Mouse (Mus musculus) limb, embryonic 15.5 days (tissue): Measurements from ENCODE around the gene Mrpl43. TPM values are rescaled to one million over a fixed set of nuclear protein-coding genes. Genes with fewer than 3 reads are reported as not detected.

ENCODE experiments used
- ATAC-seq: fragments of 200-750 bp; cut with Nextera tagmentation; 2 replicates; pipeline ENCODE4 v1.8.0; 2017; ENCODE audit warnings: low read depth, moderate TSS enrichment; ENCODE audit not compliant: insufficient number of reproducible peaks, low FRiP score, low TSS enrichment
- H3K27ac ChIP-seq: fragments of 300-500 bp; sonication (generic); 2 replicates; pipeline ENCODE4 v1.5.1; 2015; ENCODE audit warnings: moderate library complexity, mild to moderate bottlenecking, inconsistent platforms
- H3K27me3 ChIP-seq: fragments of 300-500 bp; sonication (generic); 2 replicates; pipeline ENCODE4 v1.6.1; 2015; ENCODE audit warnings: inconsistent platforms
- H3K36me3 ChIP-seq: fragments of 300-500 bp; sonication (generic); 2 replicates; pipeline ENCODE4 v1.6.1; 2015; ENCODE audit warnings: inconsistent platforms
- H3K4me1 ChIP-seq: fragments of 300-500 bp; sonication (generic); 2 replicates; pipeline ENCODE4 v1.6.1; 2015; ENCODE audit warnings: inconsistent platforms
- H3K4me2 ChIP-seq: fragments of 300-500 bp; sonication (generic); 2 replicates; pipeline ENCODE4 v1.6.1; 2015; ENCODE audit warnings: mild to moderate bottlenecking, inconsistent platforms
- H3K4me3 ChIP-seq: fragments of 300-500 bp; sonication (generic); 2 replicates; pipeline ENCODE4 v1.5.1; 2015; ENCODE audit warnings: mild to moderate bottlenecking, inconsistent platforms
- H3K9ac ChIP-seq: fragments of 300-500 bp; sonication (generic); 2 replicates; pipeline ENCODE4 v1.6.1; 2015; ENCODE audit warnings: inconsistent platforms
- H3K9me3 ChIP-seq: fragments of 300-500 bp; sonication (generic); 2 replicates; pipeline ENCODE4 v1.6.1; 2016; ENCODE audit warnings: inconsistent platforms
- WGBS: fragments of 180-500 bp; shearing (Covaris S2); methylation state at CpG from one replicate; pipeline ENCODE4 v1.1.7; 2015; 5-methylcytosine and 5-hydroxymethylcytosine counted together
- polyA plus RNA-seq: library from polyadenylated mRNA; unstranded; fragments of >200 nt; fragmentation: Nextera tagmentation; extraction: Ambion mirVana; gene quantifications from 2 replicates; pipeline ENCODE4 v1.2.1, GENCODE M21; 2015

The Mrpl43 gene
- polyA plus RNA-seq, 1 experiment from 2014 or later, result 65.1 TPM

DNA sequence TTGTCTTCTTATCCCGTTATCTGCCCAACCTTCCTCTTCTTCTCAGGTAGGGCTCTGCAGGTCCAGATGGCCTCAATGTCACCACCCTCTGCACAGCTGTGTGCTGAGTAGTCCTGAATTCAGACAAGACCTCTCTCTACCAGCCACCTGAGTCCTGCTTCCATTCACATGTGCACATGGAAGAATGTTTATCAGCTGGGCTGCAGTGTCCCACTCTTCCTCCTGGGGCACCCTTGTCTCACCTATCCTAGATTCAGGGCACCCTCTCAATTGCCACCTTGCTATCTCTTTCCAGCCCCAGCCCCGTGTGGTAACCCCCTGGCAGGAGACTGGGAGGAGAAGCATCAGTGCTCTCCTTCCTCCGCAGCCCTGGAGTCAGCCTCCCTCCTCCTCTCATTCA is 3.9 kb downstream of the Mrpl43 start:
- peaks cover 63% of the 10 kb centered on the region for H3K36me3 ChIP-seq
- ATAC-seq, result no peak

DNA sequence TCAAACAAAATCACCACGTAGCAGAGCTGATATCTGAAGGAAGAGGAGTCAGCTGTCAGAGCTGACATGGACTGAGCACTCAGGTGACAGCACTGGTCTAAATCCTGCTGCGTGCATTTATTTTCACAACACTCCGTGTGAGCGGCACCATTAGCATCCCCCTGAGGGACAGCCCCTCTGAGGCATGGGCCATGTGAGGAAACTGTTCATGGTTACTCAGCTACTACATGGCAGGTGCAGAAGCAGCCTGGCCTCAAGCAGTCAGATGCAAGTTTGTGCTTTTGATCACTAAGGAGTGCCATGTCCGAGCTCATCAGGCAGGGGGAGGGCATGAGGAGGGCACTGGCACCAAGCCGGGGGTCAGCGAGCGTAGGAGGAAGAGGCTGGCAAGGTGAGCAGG is 6.6 kb downstream of the Mrpl43 start:
- H3K4me3 ChIP-seq, result no peak overlapping the region
- H3K4me1 ChIP-seq, result no peaks in the 10 kb centered on the region
- H3K9ac ChIP-seq, result no peak overlapping the region
- 83% methylated on average over 8 of the region's 8 CpGs for WGBS
- ATAC-seq, result no peak
- H3K27me3 ChIP-seq, result no peaks in the 10 kb centered on the region
- no peak overlapping the region for H3K4me2 ChIP-seq
- H3K27ac ChIP-seq, result no peak overlapping the region
- H3K36me3 ChIP-seq, result peaks cover 66% of the 10 kb centered on the region
- H3K9me3 ChIP-seq, result no peaks in the 10 kb centered on the region

More for the DNA sequence above, 3.9 kb downstream of the Mrpl43 start:
- Histone ChIP-seq H3K27ac (no peak overlapping the region), H3K4me2 (no peak overlapping the region), H3K9ac (no peak overlapping the region), H3K9me3 (no peaks in the 10 kb centered on the region), H3K4me3 (no peak overlapping the region), H3K4me1 (peaks cover 17% of the 10 kb centered on the region), H3K27me3 (no peaks in the 10 kb centered on the region)
- WGBS, result 64% methylated on average over 3 of the region's 3 CpGs

DNA sequence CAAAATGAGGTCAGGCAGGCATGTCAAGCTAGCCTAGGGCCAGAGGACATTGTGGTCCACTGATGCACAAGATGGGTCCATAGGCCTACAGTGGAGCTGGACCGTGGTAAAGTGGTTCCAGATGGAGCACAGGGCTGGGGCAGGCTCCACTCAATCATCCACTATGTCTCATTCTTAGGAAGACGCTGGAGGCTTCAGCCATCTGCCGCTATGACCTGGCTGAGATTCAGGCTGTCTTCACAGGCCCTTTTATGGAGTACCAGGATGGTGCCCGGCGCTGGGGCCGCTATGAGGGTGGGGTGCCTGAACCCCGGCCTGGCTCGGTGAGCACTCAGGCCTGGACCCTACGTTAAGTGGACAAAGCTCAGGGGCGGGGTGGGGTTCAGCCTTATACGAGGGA is 8.5 kb downstream of the Mrpl43 start:
- ATAC-seq, result no peak
- H3K27ac ChIP-seq, result no peak overlapping the region
- H3K27me3 ChIP-seq, result no peaks in the 10 kb centered on the region
- 75% methylated on average over 11 of the region's 11 CpGs for WGBS
- no peaks in the 10 kb centered on the region for H3K9me3 ChIP-seq
- H3K36me3 ChIP-seq, result peaks cover 51% of the 10 kb centered on the region
- no peaks in the 10 kb centered on the region for H3K4me1 ChIP-seq
- H3K9ac ChIP-seq, result no peak overlapping the region
- no peak overlapping the region for H3K4me3 ChIP-seq
- H3K4me2 ChIP-seq, result no peak overlapping the region

- Histone ChIP-seq H3K4me1 (peaks cover 33% of the 10 kb centered on the region), H3K27ac (no peak overlapping the region), H3K9me3 (no peaks in the 10 kb centered on the region), H3K4me2 (no peak overlapping the region), H3K36me3 (peaks cover 7% of the 10 kb centered on the region; the same call in 1 of the 2 replicates), H3K27me3 (no peaks in the 10 kb centered on the region), H3K4me3 (no peak overlapping the region), H3K9ac (no peak overlapping the region)
- no peak for ATAC-seq
- WGBS, result 61% methylated on average over 7 of the region's 7 CpGs
Observed at GRCm38 (mm10) chr19:44992712-44993111, 13.5 kb downstream of the Mrpl43 start.

- 35% methylated on average over 7 of the region's 7 CpGs for WGBS
- Histone ChIP-seq H3K9ac (no peak overlapping the region), H3K4me1 (peaks cover 33% of the 10 kb centered on the region), H3K4me2 (no peak overlapping the region), H3K4me3 (no peak overlapping the region), H3K27ac (no peak overlapping the region), H3K36me3 (0 out of 2 replicates have a peak, but pooled peaks cover 3% of the 10 kb centered on the region), H3K9me3 (no peaks in the 10 kb centered on the region), H3K27me3 (no peaks in the 10 kb centered on the region)
- ATAC-seq, result no peak
Observed at GRCm38 (mm10) chr19:44992246-44992645, 14.0 kb downstream of the Mrpl43 start.

- H3K36me3 ChIP-seq, result no peaks in the 10 kb centered on the region
- no peak overlapping the region for H3K4me2 ChIP-seq
- no peaks in the 10 kb centered on the region for H3K27me3 ChIP-seq
- no peak for ATAC-seq
- no peaks in the 10 kb centered on the region for H3K9me3 ChIP-seq
- 82% methylated on average over 8 of the region's 8 CpGs for WGBS
- H3K27ac ChIP-seq, result no peak overlapping the region
- no peak overlapping the region for H3K9ac ChIP-seq
- H3K4me3 ChIP-seq, result no peak overlapping the region
- peaks cover 33% of the 10 kb centered on the region for H3K4me1 ChIP-seq
Observed at GRCm38 (mm10) chr19:44991031-44991430, 15.2 kb downstream of the Mrpl43 start.

GRCm38 (mm10) chr19:44989567-44990495 is 16.4 kb downstream of the Mrpl43 start:
- Histone ChIP-seq H3K4me2 (peak overlapping the region; percentile 99), H3K9me3 (no peaks in the 10 kb centered on the region), H3K4me1 (peaks cover 33% of the 10 kb centered on the region), H3K27me3 (no peaks in the 10 kb centered on the region), H3K9ac (peak overlapping the region; percentile 76), H3K36me3 (no peaks in the 10 kb centered on the region), H3K4me3 (peak overlapping the region; percentile 71), H3K27ac (peak overlapping the region; percentile 47)
- ATAC-seq, result no peak
- WGBS, result 6% methylated on average over 22 of the region's 22 CpGs

DNA sequence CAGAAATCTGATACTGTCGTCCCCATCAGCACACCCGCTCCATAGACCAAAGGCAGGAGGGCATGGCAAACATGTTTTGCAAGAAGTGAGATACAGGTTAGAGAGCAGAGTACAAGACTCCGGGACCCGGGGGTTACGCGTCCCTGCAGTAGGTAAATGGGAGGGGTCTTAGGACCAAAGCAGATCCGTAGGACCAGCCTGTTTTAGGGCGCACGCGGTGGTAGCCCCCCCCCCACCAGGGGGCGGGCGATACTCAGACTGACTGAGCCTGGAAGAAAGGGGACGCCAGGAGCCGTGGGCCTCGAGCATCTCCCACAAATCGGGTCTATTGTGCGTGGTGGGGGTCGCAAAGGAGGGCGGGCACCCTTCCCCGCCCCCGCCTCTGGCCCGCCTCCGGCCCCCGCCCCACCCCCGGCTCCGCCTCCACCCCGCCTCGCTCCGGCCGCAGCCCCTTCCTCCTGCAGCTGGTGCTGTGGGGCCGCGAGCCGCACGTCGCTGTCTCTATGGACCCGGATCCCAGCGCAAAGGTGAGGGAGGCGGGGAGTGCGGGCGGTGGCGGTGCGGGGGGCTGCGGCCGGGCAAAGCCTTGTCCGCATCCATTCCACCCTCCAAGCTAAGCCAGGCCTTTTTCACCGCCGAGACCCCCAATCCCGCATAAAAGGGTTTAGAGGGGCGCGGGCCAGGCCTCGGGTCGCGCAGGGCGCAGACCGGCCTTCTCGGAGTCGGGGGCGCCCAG is 17.2 kb downstream of the Mrpl43 start, which contains the start of gene Sema4g:
Sema4g (plus strand) TSS at position 271 of the 736 bp plus-strand sequence.
- under 1% methylated on average over 45 of the region's 58 CpGs for WGBS
- H3K9me3 ChIP-seq, result no peaks in the 10 kb centered on the region
- H3K27me3 ChIP-seq, result no peaks in the 10 kb centered on the region
- H3K36me3 ChIP-seq, result no peaks in the 10 kb centered on the region
- H3K4me2 ChIP-seq, result peak within 1 kb of the TSS; percentile 99
- peak within 1 kb of the TSS; percentile 76 for H3K9ac ChIP-seq
- peak; percentile 49; the same call in 1 of the 2 replicates for ATAC-seq
- H3K4me1 ChIP-seq, result peaks cover 33% of the 10 kb centered on the region
- peak within 1 kb of the TSS; percentile 71 for H3K4me3 ChIP-seq
- H3K27ac ChIP-seq, result peak within 1 kb of the TSS; percentile 47

DNA sequence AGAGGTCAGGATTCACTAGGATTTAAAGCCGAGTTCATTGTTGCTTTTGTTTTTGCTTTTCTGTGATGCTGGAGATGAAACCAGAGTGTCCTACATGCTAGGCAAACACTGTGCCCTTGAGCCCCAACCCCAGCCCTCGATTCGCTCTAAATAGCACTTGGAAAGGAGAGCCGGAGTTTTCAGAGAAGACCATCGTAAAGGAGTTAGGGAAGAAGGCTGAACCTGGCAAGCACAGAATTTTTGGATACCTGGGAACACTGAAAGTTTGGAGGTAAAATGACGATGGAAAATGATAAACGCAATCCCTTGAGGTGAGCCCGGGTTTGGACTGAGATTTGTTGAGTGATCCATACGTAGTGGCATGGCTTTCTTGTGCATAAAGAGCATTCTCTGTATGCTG is 17.9 kb downstream of the Mrpl43 start:
- no peaks in the 10 kb centered on the region for H3K27me3 ChIP-seq
- H3K4me3 ChIP-seq, result peak overlapping the region; percentile 71
- WGBS, result 20% methylated on average over 9 of the region's 9 CpGs
- H3K36me3 ChIP-seq, result no peaks in the 10 kb centered on the region
- H3K9ac ChIP-seq, result no peak overlapping the region
- no peaks in the 10 kb centered on the region for H3K9me3 ChIP-seq
- H3K27ac ChIP-seq, result no peak overlapping the region
- ATAC-seq, result no peak
- H3K4me2 ChIP-seq, result peak overlapping the region; percentile 99
- peaks cover 33% of the 10 kb centered on the region for H3K4me1 ChIP-seq

GRCm38 (mm10) chr19:44987851-44988250 is 18.4 kb downstream of the Mrpl43 start:
- no peaks in the 10 kb centered on the region for H3K27me3 ChIP-seq
- H3K36me3 ChIP-seq, result peaks cover 2% of the 10 kb centered on the region; the same call in 1 of the 2 replicates
- no peak overlapping the region for H3K27ac ChIP-seq
- H3K4me3 ChIP-seq, result no peak overlapping the region
- 62% methylated on average over 6 of the region's 6 CpGs for WGBS
- no peak overlapping the region for H3K9ac ChIP-seq
- no peaks in the 10 kb centered on the region for H3K9me3 ChIP-seq
- no peak overlapping the region for H3K4me2 ChIP-seq
- no peak for ATAC-seq
- H3K4me1 ChIP-seq, result peaks cover 33% of the 10 kb centered on the region

DNA sequence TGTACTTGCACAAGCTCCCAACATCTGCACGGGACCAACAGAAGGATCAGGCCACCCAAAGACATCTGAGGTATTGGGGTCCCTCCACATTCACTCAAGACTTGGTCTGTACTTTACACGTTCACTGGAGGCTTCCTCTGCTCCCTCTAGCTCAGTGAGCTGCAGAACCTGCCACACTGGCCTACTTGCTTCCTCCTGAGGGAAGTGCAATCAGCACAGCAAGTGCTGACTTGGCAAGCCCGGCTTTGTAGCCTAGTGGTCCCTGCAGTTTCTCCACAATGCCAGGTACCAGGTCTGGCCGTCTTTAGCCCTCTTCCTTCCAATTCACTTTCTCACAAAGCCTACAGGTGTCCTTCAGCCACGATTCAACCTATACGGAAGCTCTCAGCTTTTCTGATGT is 19.2 kb downstream of the Mrpl43 start:
- H3K9ac ChIP-seq, result no peak overlapping the region
- no peak overlapping the region for H3K4me2 ChIP-seq
- 59% methylated on average over 6 of the region's 6 CpGs for WGBS
- no peaks in the 10 kb centered on the region for H3K27me3 ChIP-seq
- no peak for ATAC-seq
- H3K36me3 ChIP-seq, result peaks cover 6% of the 10 kb centered on the region
- H3K9me3 ChIP-seq, result no peaks in the 10 kb centered on the region
- no peak overlapping the region for H3K4me3 ChIP-seq
- 0 out of 2 replicates have a peak overlapping the region, but pooled peaks have one; percentile 17 for H3K27ac ChIP-seq
- H3K4me1 ChIP-seq, result peaks cover 33% of the 10 kb centered on the region
